Mouse (Mus musculus) neural tube, embryonic 12.5 days (tissue): Measurements from ENCODE around the gene Scel. TPM values are rescaled to one million over a fixed set of nuclear protein-coding genes. Genes with fewer than 3 reads are reported as not detected.
A peak's percentile ranks its signal among the peaks of the same experiment; 100 is the strongest.

Experiments used
- ATAC-seq: fragments of 200-750 bp; cut with Nextera tagmentation; 2 replicates; pipeline ENCODE4 v1.8.0; 2017; ENCODE audit warnings: low read depth, mild to moderate bottlenecking, moderate TSS enrichment, moderate library complexity; ENCODE audit not compliant: low FRiP score
- H3K27ac ChIP-seq: fragments of 300-500 bp; sonication (generic); 2 replicates; pipeline ENCODE4 v1.5.1; 2016
- H3K27me3 ChIP-seq: fragments of 300-500 bp; sonication (generic); replicated peaks from 2 replicates; pipeline ENCODE4 v1.6.1; 2016; ENCODE audit warnings: mild to moderate bottlenecking
- H3K36me3 ChIP-seq: fragments of 300-500 bp; sonication (generic); 2 replicates; pipeline ENCODE4 v1.6.1; 2016; ENCODE audit warnings: mild to moderate bottlenecking
- H3K4me1 ChIP-seq: fragments of 300-500 bp; sonication (generic); 2 replicates; pipeline ENCODE4 v1.6.1; 2016
- H3K4me2 ChIP-seq: fragments of 300-500 bp; sonication (generic); replicated peaks from 2 replicates; pipeline ENCODE4 v1.6.1; 2016; ENCODE audit warnings: mild to moderate bottlenecking
- H3K4me3 ChIP-seq: fragments of 300-500 bp; sonication (generic); 2 replicates; pipeline ENCODE4 v1.5.1; 2016
- H3K9ac ChIP-seq: fragments of 300-500 bp; sonication (generic); 2 replicates; pipeline ENCODE4 v1.6.1; 2016; ENCODE audit warnings: mild to moderate bottlenecking
- H3K9me3 ChIP-seq: fragments of 300-500 bp; sonication (generic); 2 replicates; pipeline ENCODE4 v1.6.1; 2016; ENCODE audit warnings: mild to moderate bottlenecking
- WGBS: fragments of 180-500 bp; shearing (Covaris S2); methylation state at CpG from one replicate; pipeline ENCODE4 v1.1.7; 2016; 5-methylcytosine and 5-hydroxymethylcytosine counted together
- polyA plus RNA-seq: library from polyadenylated mRNA; unstranded; fragments of >200 nt; fragmentation: Nextera tagmentation; extraction: Ambion mirVana; gene quantifications from 2 replicates; pipeline ENCODE4 v1.2.1, GENCODE M21; 2016

Scel gene
- polyA plus RNA-seq, 1 experiment from 2014 or later: 0.15 TPM

DNA sequence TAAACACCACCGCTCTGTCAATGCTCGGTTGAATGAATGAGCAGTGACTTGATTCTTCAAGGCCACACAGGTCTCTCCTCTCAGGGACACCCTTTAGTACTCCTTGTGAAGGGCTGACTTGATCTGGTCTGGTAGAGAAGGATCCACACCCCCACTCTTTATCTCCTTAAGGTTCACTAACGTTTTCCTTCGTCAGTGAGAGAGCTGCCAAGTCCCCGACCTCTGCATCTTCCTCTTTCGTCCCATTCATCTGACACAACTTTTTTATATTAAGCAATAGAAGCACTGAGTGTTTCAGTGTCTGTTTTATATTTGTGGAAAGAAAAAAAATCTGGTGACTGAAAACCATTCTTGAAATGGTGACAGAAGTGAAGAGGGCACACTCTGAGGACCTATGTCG, 31.6 kb upstream of the Scel start:
- ATAC-seq: no peak
- H3K27me3 ChIP-seq: no peaks in the 10 kb centered on the region
- no peak overlapping the region for H3K4me2 ChIP-seq
- no peak overlapping the region for H3K27ac ChIP-seq
- H3K9ac ChIP-seq: no peak overlapping the region
- H3K4me3 ChIP-seq: no peak overlapping the region
- H3K4me1 ChIP-seq: no peaks in the 10 kb centered on the region
- no peaks in the 10 kb centered on the region for H3K36me3 ChIP-seq
- no peaks in the 10 kb centered on the region for H3K9me3 ChIP-seq
- 91% methylated on average over 7 of the region's 7 CpGs for WGBS

DNA sequence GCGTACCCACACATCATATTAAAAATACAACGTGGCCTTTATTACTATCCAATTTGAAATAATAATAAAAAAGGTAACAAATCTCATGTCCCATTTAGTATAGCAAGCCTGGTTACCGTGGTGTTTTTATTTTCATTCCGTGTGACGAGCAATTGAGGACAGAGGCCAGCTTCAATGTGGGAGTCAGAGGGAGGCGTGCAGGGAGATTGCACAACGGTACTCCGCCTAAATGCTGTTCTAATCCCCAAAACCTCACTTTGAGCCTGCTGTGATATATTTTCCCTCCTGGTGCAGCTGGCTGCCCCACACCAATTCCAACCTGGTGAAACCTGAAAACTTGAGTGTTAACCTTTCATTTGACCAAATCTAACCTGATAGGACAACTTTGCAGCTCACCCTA, 27.5 kb upstream of the Scel start:
- Histone ChIP-seq H3K9ac (no peak overlapping the region), H3K9me3 (no peaks in the 10 kb centered on the region), H3K36me3 (no peaks in the 10 kb centered on the region), H3K27me3 (no peaks in the 10 kb centered on the region), H3K27ac (no peak overlapping the region), H3K4me1 (no peaks in the 10 kb centered on the region), H3K4me2 (no peak overlapping the region), H3K4me3 (no peak overlapping the region)
- ATAC-seq: no peak
- 91% methylated on average over 8 of the region's 8 CpGs for WGBS

DNA sequence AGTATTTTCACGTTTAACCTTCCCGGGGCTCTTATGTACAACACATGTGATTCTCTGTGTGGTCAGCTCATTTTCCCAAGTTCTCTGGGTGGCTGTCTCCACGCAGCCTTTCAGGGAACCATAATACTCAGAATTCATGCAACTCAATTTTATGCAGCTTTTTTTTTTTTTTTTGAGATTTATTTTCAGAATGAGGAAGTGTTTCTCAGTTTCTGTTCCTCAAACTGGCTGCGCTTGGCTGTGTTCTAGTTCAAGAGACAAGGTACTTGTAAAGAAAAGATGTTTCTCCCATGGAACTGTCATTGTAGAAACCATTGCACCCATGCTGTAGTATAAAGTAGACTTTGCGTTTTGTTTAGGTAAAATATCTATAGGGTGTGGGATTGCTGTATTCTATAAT, 26.2 kb upstream of the Scel start:
- no peaks in the 10 kb centered on the region for H3K4me1 ChIP-seq
- no peak overlapping the region for H3K4me2 ChIP-seq
- H3K4me3 ChIP-seq: no peak overlapping the region
- no peak overlapping the region for H3K27ac ChIP-seq
- H3K36me3 ChIP-seq: no peaks in the 10 kb centered on the region
- no peak for ATAC-seq
- H3K9ac ChIP-seq: no peak overlapping the region
- no peaks in the 10 kb centered on the region for H3K27me3 ChIP-seq
- peaks cover 8% of the 10 kb centered on the region; the same call in 1 of the 2 replicates for H3K9me3 ChIP-seq
- 96% methylated on average over 5 of the region's 5 CpGs for WGBS

DNA sequence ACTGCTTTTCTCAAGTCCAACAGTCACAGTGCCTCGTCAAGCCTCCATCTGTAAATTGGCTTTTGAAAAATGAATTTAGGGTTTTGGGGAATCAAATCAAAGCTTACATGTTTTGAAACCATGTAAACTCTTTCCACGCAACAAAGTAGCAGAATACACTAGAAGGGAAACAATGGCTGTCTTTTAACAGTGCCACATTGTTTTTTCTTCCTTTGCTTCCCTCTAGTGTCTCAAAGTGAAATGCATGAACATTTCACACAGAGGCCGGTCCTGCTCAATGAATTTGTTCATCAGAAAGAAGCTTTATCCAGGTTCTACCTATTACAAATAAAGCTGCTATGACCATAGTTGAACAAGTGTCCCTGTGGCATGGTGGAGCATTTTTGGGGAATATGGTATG, 24.5 kb upstream of the Scel start:
- Histone ChIP-seq H3K4me3 (no peak overlapping the region), H3K27me3 (no peaks in the 10 kb centered on the region), H3K27ac (no peak overlapping the region), H3K4me2 (no peak overlapping the region), H3K9ac (no peak overlapping the region), H3K9me3 (peaks cover 15% of the 10 kb centered on the region), H3K36me3 (no peaks in the 10 kb centered on the region), H3K4me1 (no peaks in the 10 kb centered on the region)
- WGBS: 74% methylated on average over 3 of the region's 3 CpGs
- no peak for ATAC-seq

DNA sequence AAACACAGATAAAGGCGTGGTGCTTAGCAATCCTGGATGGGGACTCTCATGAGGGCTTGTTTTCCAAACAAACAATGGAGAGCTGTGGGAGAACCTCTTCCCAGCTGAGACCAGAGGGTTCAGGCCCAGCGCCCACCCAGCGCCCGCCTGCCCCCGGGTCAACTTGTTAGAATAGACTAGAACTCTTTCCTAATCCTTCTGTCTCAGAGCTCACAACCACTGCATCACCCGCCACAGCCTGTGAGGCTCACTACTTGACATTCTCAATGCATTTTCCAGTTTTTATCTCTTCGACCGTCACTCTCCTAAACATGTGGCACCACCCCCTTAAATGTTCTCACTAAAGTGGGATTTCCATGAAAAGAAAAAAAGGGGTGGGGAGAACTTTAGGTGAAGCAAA, 14.9 kb upstream of the Scel start:
- WGBS: 80% methylated on average over 8 of the region's 8 CpGs
- Histone ChIP-seq H3K9ac (no peak overlapping the region), H3K4me3 (no peak overlapping the region), H3K9me3 (peaks cover under 1% of the 10 kb centered on the region; the same call in 1 of the 2 replicates), H3K27ac (no peak overlapping the region), H3K4me2 (no peak overlapping the region), H3K36me3 (no peaks in the 10 kb centered on the region), H3K27me3 (no peaks in the 10 kb centered on the region), H3K4me1 (no peaks in the 10 kb centered on the region)
- ATAC-seq: no peak

DNA sequence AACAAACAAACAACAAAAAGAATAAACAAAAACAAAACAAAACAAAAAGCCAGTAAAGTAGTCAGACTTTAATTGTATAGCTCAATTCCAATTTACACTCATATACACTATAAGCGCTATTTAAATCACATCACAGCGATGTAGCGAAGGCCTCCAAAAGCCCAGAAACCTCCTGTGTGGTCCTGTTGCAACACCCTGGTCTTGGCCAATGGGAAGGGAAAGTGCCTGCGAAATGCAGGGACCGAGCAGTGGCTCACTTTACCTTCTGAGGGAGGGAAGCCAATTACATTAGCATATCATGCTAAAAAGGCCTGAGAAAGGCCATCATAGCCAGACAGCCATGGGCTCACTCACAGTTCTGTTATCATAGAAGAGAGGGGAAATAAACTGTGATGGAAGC, 14.5 kb upstream of the Scel start:
- ATAC-seq: no peak
- H3K27ac ChIP-seq: no peak overlapping the region
- H3K4me2 ChIP-seq: no peak overlapping the region
- no peaks in the 10 kb centered on the region for H3K27me3 ChIP-seq
- H3K9me3 ChIP-seq: no peaks in the 10 kb centered on the region
- no peak overlapping the region for H3K9ac ChIP-seq
- H3K4me1 ChIP-seq: no peaks in the 10 kb centered on the region
- H3K36me3 ChIP-seq: no peaks in the 10 kb centered on the region
- WGBS: 74% methylated on average over 5 of the region's 5 CpGs
- H3K4me3 ChIP-seq: no peak overlapping the region

DNA sequence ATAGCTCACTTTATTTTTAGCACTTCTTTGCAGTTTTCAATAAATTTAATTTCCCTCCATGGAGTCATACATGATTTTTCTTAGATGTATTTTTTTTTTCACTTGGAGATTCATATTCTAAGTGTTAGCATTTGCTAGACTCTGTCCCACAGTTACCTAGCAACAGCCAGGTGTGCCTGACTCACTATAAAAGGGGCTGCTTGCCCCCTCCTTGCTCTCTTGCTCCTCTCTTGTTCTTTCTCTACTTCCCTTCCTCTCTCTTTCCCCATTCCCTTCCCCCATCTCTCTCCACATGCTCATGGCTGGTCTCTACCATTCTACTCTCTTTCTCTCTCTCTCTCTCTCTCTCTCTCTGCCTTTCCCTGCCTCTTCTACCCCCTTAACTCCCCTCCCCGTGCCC, 14.1 kb upstream of the Scel start:
- no peaks in the 10 kb centered on the region for H3K36me3 ChIP-seq
- no peak overlapping the region for H3K4me2 ChIP-seq
- no peak overlapping the region for H3K27ac ChIP-seq
- H3K27me3 ChIP-seq: no peaks in the 10 kb centered on the region
- no peak for ATAC-seq
- no peak overlapping the region for H3K9ac ChIP-seq
- no peaks in the 10 kb centered on the region for H3K4me1 ChIP-seq
- no peak overlapping the region for H3K4me3 ChIP-seq
- 38% methylated on average over 1 of the region's 1 CpGs for WGBS
- no peaks in the 10 kb centered on the region for H3K9me3 ChIP-seq

DNA sequence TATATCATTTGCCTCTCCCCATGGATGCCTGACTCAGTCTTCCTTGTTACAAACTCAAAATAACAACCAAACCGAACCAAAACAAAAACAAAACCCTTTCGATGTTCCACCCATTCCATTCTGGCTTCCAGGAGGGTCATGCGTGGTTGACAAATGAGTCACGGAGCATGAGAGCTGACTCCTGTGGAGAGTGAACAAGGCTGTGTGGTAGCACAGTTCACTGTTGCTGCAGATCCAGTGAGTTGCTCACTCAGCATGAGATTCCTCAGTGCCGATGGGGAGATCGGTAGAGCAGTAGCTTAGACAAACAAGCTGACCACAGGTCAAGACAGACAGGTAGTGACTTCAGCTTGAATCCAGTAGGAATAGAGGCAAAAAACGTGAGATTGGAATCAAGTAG, 12.8 kb upstream of the Scel start:
- no peak overlapping the region for H3K4me2 ChIP-seq
- H3K36me3 ChIP-seq: no peaks in the 10 kb centered on the region
- H3K4me1 ChIP-seq: no peaks in the 10 kb centered on the region
- no peak overlapping the region for H3K27ac ChIP-seq
- H3K4me3 ChIP-seq: no peak overlapping the region
- H3K9me3 ChIP-seq: no peaks in the 10 kb centered on the region
- H3K9ac ChIP-seq: no peak overlapping the region
- WGBS: 54% methylated on average over 7 of the region's 7 CpGs
- no peaks in the 10 kb centered on the region; the same call in 1 of the 2 replicates for H3K27me3 ChIP-seq
- no peak for ATAC-seq

DNA sequence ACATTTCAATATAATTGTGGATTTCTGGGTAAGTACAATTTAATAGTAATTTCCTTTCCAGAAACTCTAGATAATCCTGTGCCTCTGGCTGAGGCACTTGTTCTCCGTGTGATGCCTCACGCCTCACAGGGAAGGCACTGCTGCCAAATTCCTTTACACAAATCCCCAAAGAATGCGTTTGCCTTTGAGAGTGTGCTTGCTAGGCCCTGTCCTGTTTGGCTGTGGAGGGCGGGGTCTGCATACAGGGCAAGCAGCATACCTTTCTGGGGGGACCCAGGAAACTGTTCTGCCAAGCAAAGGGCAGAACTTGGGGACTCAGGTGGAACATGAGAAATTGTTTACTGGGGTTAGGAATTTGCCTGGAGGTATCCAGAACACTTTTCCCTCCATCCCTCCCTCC, 12.2 kb upstream of the Scel start:
- ATAC-seq: no peak

DNA sequence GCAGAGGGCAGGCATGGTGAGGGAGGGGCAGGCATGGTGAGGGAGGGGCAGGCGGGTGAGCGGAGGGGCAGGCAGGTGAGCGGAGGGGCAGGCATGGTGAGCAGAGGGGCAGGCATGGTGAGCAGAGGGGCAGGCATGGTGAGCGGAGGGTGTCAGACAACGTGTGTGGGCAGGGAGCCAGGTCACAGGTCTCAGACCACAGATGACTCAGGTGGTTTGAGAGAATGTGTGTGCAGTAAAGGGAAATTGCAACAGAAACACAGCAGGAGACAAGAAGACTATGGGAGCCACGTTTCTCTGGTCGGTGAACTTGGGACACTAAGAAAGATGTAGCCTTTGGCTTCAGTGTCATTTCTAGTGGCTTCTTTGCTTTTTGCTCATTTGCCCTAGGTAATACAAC, 8.6 kb upstream of the Scel start:
- no peak for ATAC-seq
- no peaks in the 10 kb centered on the region for H3K4me1 ChIP-seq
- no peak overlapping the region for H3K27ac ChIP-seq
- H3K9me3 ChIP-seq: no peaks in the 10 kb centered on the region
- no peak overlapping the region for H3K4me3 ChIP-seq
- no peak overlapping the region for H3K9ac ChIP-seq
- H3K36me3 ChIP-seq: no peaks in the 10 kb centered on the region
- no peak overlapping the region for H3K4me2 ChIP-seq
- no peaks in the 10 kb centered on the region; the same call in 1 of the 2 replicates for H3K27me3 ChIP-seq
- 79% methylated on average over 7 of the region's 7 CpGs for WGBS

More for the DNA sequence above, 12.2 kb upstream of the Scel start:
- no peaks in the 10 kb centered on the region for H3K9me3 ChIP-seq
- H3K9ac ChIP-seq: no peak overlapping the region
- H3K4me2 ChIP-seq: no peak overlapping the region
- H3K27me3 ChIP-seq: no peaks in the 10 kb centered on the region; the same call in 1 of the 2 replicates
- H3K4me3 ChIP-seq: no peak overlapping the region
- no peaks in the 10 kb centered on the region for H3K4me1 ChIP-seq
- H3K36me3 ChIP-seq: no peaks in the 10 kb centered on the region
- 29% methylated on average over 4 of the region's 4 CpGs for WGBS
- no peak overlapping the region for H3K27ac ChIP-seq

DNA sequence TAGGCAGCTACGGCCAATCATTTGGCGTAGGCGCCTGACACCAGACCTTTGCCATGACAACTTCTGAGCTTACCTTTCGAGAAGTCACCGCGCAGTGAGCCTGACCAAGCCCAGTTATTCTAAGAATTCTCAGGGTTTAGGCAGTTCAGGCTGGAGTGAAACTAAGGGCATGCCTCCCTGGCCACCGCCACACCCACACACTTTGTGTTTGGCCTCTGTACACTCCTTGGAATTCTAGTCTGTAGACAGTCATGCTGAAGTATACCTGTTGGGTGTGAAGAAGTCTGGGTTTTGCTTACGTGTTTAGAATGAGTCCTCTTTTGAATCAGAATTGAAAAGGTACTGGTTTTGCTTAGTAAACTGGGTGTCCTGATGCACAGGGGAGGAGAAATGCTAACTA, 3.6 kb upstream of the Scel start:
- Histone ChIP-seq H3K27me3 (no peaks in the 10 kb centered on the region; the same call in 1 of the 2 replicates), H3K9me3 (no peaks in the 10 kb centered on the region), H3K36me3 (no peaks in the 10 kb centered on the region), H3K4me2 (no peak overlapping the region), H3K4me3 (no peak overlapping the region), H3K27ac (no peak overlapping the region), H3K9ac (no peak overlapping the region), H3K4me1 (no peaks in the 10 kb centered on the region)
- ATAC-seq: no peak
- 94% methylated on average over 8 of the region's 8 CpGs for WGBS

DNA sequence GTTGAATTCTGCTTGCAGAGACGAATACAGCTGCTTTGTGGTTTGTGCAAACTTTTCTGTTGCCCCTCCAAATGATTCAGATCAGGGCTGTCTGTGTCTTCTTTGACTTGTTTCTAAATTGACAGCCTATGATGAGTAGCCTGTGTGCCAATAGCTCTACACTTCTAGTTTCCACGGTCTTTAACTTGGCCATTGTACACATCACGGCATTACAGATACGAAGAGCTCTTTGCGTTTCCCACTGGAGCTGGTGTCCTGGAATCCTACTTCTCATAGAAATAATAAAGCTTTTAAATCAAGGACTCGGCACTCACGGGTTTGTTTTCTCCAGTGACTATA, 300 bp downstream of the Scel start:
- no peak overlapping the region for H3K27ac ChIP-seq
- H3K4me1 ChIP-seq: no peaks in the 10 kb centered on the region
- no peak overlapping the region for H3K9ac ChIP-seq
- ATAC-seq: no peak
- no peak overlapping the region for H3K4me3 ChIP-seq
- H3K9me3 ChIP-seq: no peaks in the 10 kb centered on the region
- H3K27me3 ChIP-seq: no peaks in the 10 kb centered on the region
- no peaks in the 10 kb centered on the region for H3K36me3 ChIP-seq
- WGBS: 58% methylated on average over 7 of the region's 7 CpGs
- peak overlapping the region; percentile 21 for H3K4me2 ChIP-seq

DNA sequence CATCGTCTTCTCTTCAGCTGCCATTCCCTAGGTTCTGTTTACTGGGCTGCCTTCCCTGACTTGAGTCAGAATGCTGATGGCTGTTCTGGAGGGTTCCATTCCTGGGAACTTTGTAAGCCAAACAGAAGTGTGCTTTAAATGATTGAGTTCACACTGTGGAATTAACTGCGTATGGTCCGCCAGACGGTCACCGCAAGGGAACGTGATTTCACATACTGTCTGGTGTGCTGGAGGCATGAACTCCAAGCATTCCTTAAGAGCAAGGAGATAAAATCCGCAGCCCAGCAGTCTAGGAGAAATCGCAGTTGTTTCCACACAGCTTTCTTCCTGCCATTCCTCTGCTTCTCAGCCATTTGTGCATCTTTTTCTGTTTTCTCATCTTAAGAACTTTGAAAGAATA, 2.3 kb downstream of the Scel start:
- Histone ChIP-seq H3K4me2 (no peak overlapping the region), H3K9me3 (no peaks in the 10 kb centered on the region), H3K4me1 (no peaks in the 10 kb centered on the region), H3K36me3 (no peaks in the 10 kb centered on the region), H3K9ac (no peak overlapping the region), H3K27me3 (no peaks in the 10 kb centered on the region), H3K4me3 (no peak overlapping the region), H3K27ac (no peak overlapping the region)
- 86% methylated on average over 8 of the region's 8 CpGs for WGBS
- ATAC-seq: no peak
